Comparison of ENCODE assay signal across 10 mouse cellular contexts in the genomic region with DNA sequence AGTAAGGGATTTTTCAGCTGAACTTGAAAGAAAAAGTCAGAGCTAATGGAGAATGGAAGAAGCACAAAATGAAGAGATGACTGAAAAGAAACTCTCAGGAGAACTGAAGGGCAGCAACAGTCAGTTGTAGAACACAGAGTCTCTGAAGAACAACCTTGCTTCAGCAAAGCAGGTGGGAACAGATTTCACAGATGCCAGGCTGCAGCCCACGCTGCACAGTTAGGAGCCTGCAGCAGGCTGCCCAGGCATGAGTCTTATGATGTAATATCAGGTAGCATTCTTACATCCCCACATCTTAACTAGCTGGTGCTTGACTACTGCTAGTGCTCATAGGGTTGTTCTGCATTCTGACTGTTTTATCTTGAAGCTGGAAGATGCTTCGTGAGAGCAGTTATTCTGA.
"Had no signal": no experiment of that assay in that cellular context is flagged by ENCODE, and none has a peak within 500 bp of the region (broad histone marks: within the 10 kb centered on the region; RNA-seq: fewer than 3 reads in every experiment).

No protein-coding gene starts in this region.

- ATAC-seq: inflammation-experienced regulatory T-cells, adult 6 months; liver, postnatal 0 days; lung, postnatal 0 days; midbrain, embryonic 15.5 days had no signal

- DNase-seq: kidney, adult 18-20 months; kidney, adult 9 months; kidney, postnatal 14 days; kidney, postnatal 4 days; liver, postnatal 0 days; lung, embryonic 14.5 days; thymus, postnatal 25 days had no signal
